Mouse (Mus musculus) heart, embryonic 13.5 days (tissue): ENCODE measurements around the gene Itm2b. TPM values are rescaled to one million over a fixed set of nuclear protein-coding genes. Genes with fewer than 3 reads are reported as not detected.

Experiments used
- ATAC-seq: fragments of 200-750 bp; cut with Nextera tagmentation; 2 replicates; pipeline ENCODE4 v1.8.0; 2017; ENCODE audit warnings: moderate TSS enrichment; ENCODE audit not compliant: insufficient number of reproducible peaks, low FRiP score, low TSS enrichment; ENCODE audit errors: extremely low read depth
- H3K27ac ChIP-seq: fragments of 300-500 bp; sonication (generic); replicated peaks from 2 replicates; pipeline ENCODE4 v1.5.1; 2015; ENCODE audit warnings: moderate library complexity, mild to moderate bottlenecking, inconsistent platforms
- H3K27me3 ChIP-seq: fragments of 300-500 bp; sonication (generic); replicated peaks from 2 replicates; pipeline ENCODE4 v1.6.1; 2015; ENCODE audit warnings: mild to moderate bottlenecking, inconsistent platforms
- H3K36me3 ChIP-seq: fragments of 300-500 bp; sonication (generic); 2 replicates; pipeline ENCODE4 v1.6.1; 2015; ENCODE audit warnings: mild to moderate bottlenecking, inconsistent platforms
- H3K4me1 ChIP-seq: fragments of 300-500 bp; sonication (generic); 2 replicates; pipeline ENCODE4 v1.6.1; 2015; ENCODE audit warnings: inconsistent platforms
- H3K4me2 ChIP-seq: fragments of 300-500 bp; sonication (generic); 2 replicates; pipeline ENCODE4 v1.6.1; 2015; ENCODE audit warnings: inconsistent platforms, mild to moderate bottlenecking, moderate library complexity
- H3K4me3 ChIP-seq: fragments of 300-500 bp; sonication (generic); 2 replicates; pipeline ENCODE4 v1.5.1; 2015; ENCODE audit warnings: moderate library complexity, mild to moderate bottlenecking, inconsistent platforms
- H3K9ac ChIP-seq: fragments of 300-500 bp; sonication (generic); 2 replicates; pipeline ENCODE4 v1.6.1; 2015; ENCODE audit warnings: inconsistent platforms, mild to moderate bottlenecking, moderate library complexity
- H3K9me3 ChIP-seq: fragments of 300-500 bp; sonication (generic); 2 replicates; pipeline ENCODE4 v1.6.1; 2016; ENCODE audit warnings: inconsistent platforms
- WGBS: fragments of 180-500 bp; shearing (Covaris S2); methylation state at CpG from one replicate; pipeline ENCODE4 v1.1.7; 2015; ENCODE audit warnings: mixed read lengths; 5-methylcytosine and 5-hydroxymethylcytosine counted together
- polyA plus RNA-seq: library from polyadenylated mRNA; unstranded; fragments of >200 nt; fragmentation: Nextera tagmentation; extraction: Ambion mirVana; gene quantifications from 2 replicates; pipeline ENCODE4 v1.2.1, GENCODE M21; 2015

The Itm2b gene
- polyA plus RNA-seq, 1 experiment from 2014 or later = 620 TPM

- Histone ChIP-seq H3K27me3 (no peaks in the 10 kb centered on the region), H3K4me1 (no peaks in the 10 kb centered on the region), H3K27ac (no peak overlapping the region), H3K9me3 (no peaks in the 10 kb centered on the region), H3K9ac (no peak overlapping the region), H3K4me3 (no peak overlapping the region), H3K36me3 (peaks cover 99% of the 10 kb centered on the region), H3K4me2 (no peak overlapping the region)
- ATAC-seq = no peak
- 91% methylated on average over 11 of the region's 11 CpGs for WGBS
Measured at GRCm38 (mm10) chr14:73363782-73364181, 21.3 kb downstream of the Itm2b start.

- Histone ChIP-seq H3K9ac (no peak overlapping the region), H3K4me1 (0 out of 2 replicates have a peak, but pooled peaks cover 3% of the 10 kb centered on the region), H3K9me3 (no peaks in the 10 kb centered on the region), H3K4me3 (no peak overlapping the region), H3K4me2 (no peak overlapping the region), H3K36me3 (peaks cover 66% of the 10 kb centered on the region), H3K27ac (no peak overlapping the region), H3K27me3 (no peaks in the 10 kb centered on the region)
- ATAC-seq = no peak
- 85% methylated on average over 8 of the region's 8 CpGs for WGBS
Measured at GRCm38 (mm10) chr14:73354700-73355099, 30.4 kb downstream of the Itm2b start.

- Histone ChIP-seq H3K27ac (no peak overlapping the region), H3K27me3 (no peaks in the 10 kb centered on the region), H3K4me2 (no peak overlapping the region), H3K9ac (no peak overlapping the region), H3K4me1 (peaks cover 22% of the 10 kb centered on the region; the same call in 1 of the 2 replicates), H3K36me3 (peaks cover 32% of the 10 kb centered on the region), H3K9me3 (no peaks in the 10 kb centered on the region), H3K4me3 (no peak overlapping the region)
- no peak for ATAC-seq
- WGBS = 84% methylated on average over 5 of the region's 5 CpGs
Measured at GRCm38 (mm10) chr14:73351118-73351517, 34.0 kb downstream of the Itm2b start.

GRCm38 (mm10) chr14:73350029-73350428, 35.1 kb downstream of the Itm2b start:
- H3K4me3 ChIP-seq = no peak overlapping the region
- H3K36me3 ChIP-seq = peaks cover 21% of the 10 kb centered on the region
- no peak overlapping the region for H3K27ac ChIP-seq
- H3K27me3 ChIP-seq = no peaks in the 10 kb centered on the region
- H3K9me3 ChIP-seq = no peaks in the 10 kb centered on the region
- 46% methylated on average over 1 of the region's 1 CpGs for WGBS
- H3K4me1 ChIP-seq = peaks cover 22% of the 10 kb centered on the region; the same call in 1 of the 2 replicates
- no peak overlapping the region for H3K4me2 ChIP-seq
- no peak for ATAC-seq
- H3K9ac ChIP-seq = no peak overlapping the region

- 62% methylated on average over 7 of the region's 7 CpGs for WGBS
- no peak overlapping the region for H3K4me2 ChIP-seq
- H3K4me3 ChIP-seq = no peak overlapping the region
- peaks cover 22% of the 10 kb centered on the region; the same call in 1 of the 2 replicates for H3K4me1 ChIP-seq
- ATAC-seq = no peak
- no peak overlapping the region for H3K27ac ChIP-seq
- H3K27me3 ChIP-seq = no peaks in the 10 kb centered on the region
- H3K36me3 ChIP-seq = peaks cover 16% of the 10 kb centered on the region
- no peak overlapping the region for H3K9ac ChIP-seq
- no peaks in the 10 kb centered on the region for H3K9me3 ChIP-seq
Measured at GRCm38 (mm10) chr14:73349061-73349670, 35.9 kb downstream of the Itm2b start.

- Histone ChIP-seq H3K9me3 (no peaks in the 10 kb centered on the region), H3K9ac (no peak overlapping the region), H3K36me3 (peaks cover 2% of the 10 kb centered on the region; the same call in 1 of the 2 replicates), H3K4me1 (peaks cover 22% of the 10 kb centered on the region; the same call in 1 of the 2 replicates), H3K4me2 (no peak overlapping the region; the same call in 1 of the 2 replicates), H3K27ac (peak overlapping the region; percentile 77), H3K27me3 (no peaks in the 10 kb centered on the region), H3K4me3 (no peak overlapping the region)
- no peak for ATAC-seq
- 26% methylated on average over 9 of the region's 9 CpGs for WGBS
Measured at GRCm38 (mm10) chr14:73347302-73347701, 37.8 kb downstream of the Itm2b start.

GRCm38 (mm10) chr14:73345614-73346013, 39.5 kb downstream of the Itm2b start:
- Histone ChIP-seq H3K27ac (no peak overlapping the region), H3K36me3 (0 out of 2 replicates have a peak, but pooled peaks cover 2% of the 10 kb centered on the region), H3K9ac (no peak overlapping the region), H3K27me3 (no peaks in the 10 kb centered on the region), H3K4me3 (no peak overlapping the region), H3K4me1 (peaks cover 22% of the 10 kb centered on the region; the same call in 1 of the 2 replicates), H3K4me2 (no peak overlapping the region), H3K9me3 (no peaks in the 10 kb centered on the region)
- 86% methylated on average over 4 of the region's 4 CpGs for WGBS
- ATAC-seq = no peak

GRCm38 (mm10) chr14:73340051-73340755, 44.9 kb downstream of the Itm2b start:
- Histone ChIP-seq H3K27me3 (no peaks in the 10 kb centered on the region), H3K4me3 (no peak overlapping the region), H3K9ac (no peak overlapping the region), H3K4me1 (no peaks in the 10 kb centered on the region), H3K4me2 (no peak overlapping the region), H3K27ac (no peak overlapping the region), H3K9me3 (no peaks in the 10 kb centered on the region), H3K36me3 (no peaks in the 10 kb centered on the region)
- ATAC-seq = no peak
- WGBS = 49% methylated on average over 6 of the region's 6 CpGs

GRCm38 (mm10) chr14:73339615-73340014, 45.5 kb downstream of the Itm2b start:
- H3K9ac ChIP-seq = no peak overlapping the region
- no peaks in the 10 kb centered on the region for H3K27me3 ChIP-seq
- no peak overlapping the region for H3K4me2 ChIP-seq
- no peak for ATAC-seq
- H3K36me3 ChIP-seq = no peaks in the 10 kb centered on the region
- 53% methylated on average over 3 of the region's 3 CpGs for WGBS
- no peak overlapping the region for H3K27ac ChIP-seq
- H3K4me3 ChIP-seq = no peak overlapping the region
- no peaks in the 10 kb centered on the region for H3K9me3 ChIP-seq
- H3K4me1 ChIP-seq = no peaks in the 10 kb centered on the region

- no peaks in the 10 kb centered on the region for H3K36me3 ChIP-seq
- 63% methylated on average over 6 of the region's 6 CpGs for WGBS
- H3K9ac ChIP-seq = no peak overlapping the region
- H3K4me1 ChIP-seq = no peaks in the 10 kb centered on the region
- H3K9me3 ChIP-seq = no peaks in the 10 kb centered on the region
- no peak overlapping the region for H3K4me3 ChIP-seq
- H3K4me2 ChIP-seq = no peak overlapping the region
- H3K27me3 ChIP-seq = no peaks in the 10 kb centered on the region
- no peak overlapping the region for H3K27ac ChIP-seq
- no peak for ATAC-seq
Measured at GRCm38 (mm10) chr14:73336316-73337080, 48.6 kb downstream of the Itm2b start.
